Mouse (Mus musculus) 416B (cell line): Measurements from ENCODE around the gene Orc3.

Source experiments
- DNase-seq: peaks from one replicate; pipeline ENCODE4 v3.0.0; 2011; ENCODE audit warnings: low read depth

The Orc3 gene

GRCm38 (mm10) chr4:34614630-34615094, at the start of gene Orc3, which contains the start of gene Rars2:
TSS of gene Orc3 (minus strand) at chr4:34614944.
TSS of gene Rars2 (plus strand) at chr4:34614957.
- peak; percentile 89 for DNase-seq

- no peak for DNase-seq
These were observed 47.2 kb upstream of the Orc3 start for GRCm38 (mm10) chr4:34661927-34662326.

GRCm38 (mm10) chr4:34661514-34661913, 46.8 kb upstream of the Orc3 start:
- DNase-seq, result no peak

- DNase-seq, result no peak
These were observed 44.3 kb upstream of the Orc3 start for GRCm38 (mm10) chr4:34659012-34659411.

GRCm38 (mm10) chr4:34656101-34656500, 41.4 kb upstream of the Orc3 start:
- DNase-seq, result no peak

- DNase-seq, result no peak
These were observed 38.4 kb upstream of the Orc3 start for GRCm38 (mm10) chr4:34653179-34653578.

GRCm38 (mm10) chr4:34644779-34645178, 30.0 kb upstream of the Orc3 start:
- DNase-seq, result no peak

- no peak for DNase-seq
These were observed 26.0 kb upstream of the Orc3 start for GRCm38 (mm10) chr4:34640731-34641130.

- DNase-seq, result no peak
These were observed 25.1 kb upstream of the Orc3 start for GRCm38 (mm10) chr4:34639745-34640364.

- DNase-seq, result no peak
These were observed 23.1 kb upstream of the Orc3 start for GRCm38 (mm10) chr4:34637851-34638250.

GRCm38 (mm10) chr4:34637386-34637785, 22.6 kb upstream of the Orc3 start:
- DNase-seq, result no peak

- no peak for DNase-seq
These were observed 21.3 kb upstream of the Orc3 start for GRCm38 (mm10) chr4:34636036-34636435.

- no peak for DNase-seq
These were observed 19.4 kb upstream of the Orc3 start for GRCm38 (mm10) chr4:34634129-34634528.

- no peak for DNase-seq
These were observed 15.2 kb upstream of the Orc3 start for GRCm38 (mm10) chr4:34629956-34630355.

- no peak for DNase-seq
These were observed 11.7 kb upstream of the Orc3 start for GRCm38 (mm10) chr4:34626401-34626800.

- no peak for DNase-seq
These were observed 10.8 kb upstream of the Orc3 start for GRCm38 (mm10) chr4:34625556-34625955.

- DNase-seq, result peak; percentile 8
These were observed 1.4 kb upstream of the Orc3 start for GRCm38 (mm10) chr4:34616146-34616545.

GRCm38 (mm10) chr4:34615303-34615702, 559 bp upstream of the Orc3 start:
- DNase-seq, result peak; percentile 46

GRCm38 (mm10) chr4:34613571-34614145, 1.1 kb downstream of the Orc3 start:
- peak; percentile 60 for DNase-seq

GRCm38 (mm10) chr4:34606658-34607057, 8.1 kb downstream of the Orc3 start:
- DNase-seq, result peak; percentile 62

GRCm38 (mm10) chr4:34603123-34603522, 11.6 kb downstream of the Orc3 start:
- no peak for DNase-seq

GRCm38 (mm10) chr4:34584871-34585607, 29.7 kb downstream of the Orc3 start:
- no peak for DNase-seq

GRCm38 (mm10) chr4:34583427-34583826, 31.3 kb downstream of the Orc3 start:
- no peak for DNase-seq
